ENCODE assay signal across 26 mouse cellular contexts in genomic region chr3:129641621-129642020, GRCm38 (mm10).
DNase-seq lines count a peak whose midpoint lies in the region; TF ChIP-seq lines count a peak whose summit lies in the region.
"Had no signal": no experiment of that assay in that cellular context is flagged by ENCODE, and none has a peak within 500 bp of the region (broad histone marks: within the 10 kb centered on the region; RNA-seq: fewer than 3 reads in every experiment).

No protein-coding gene starts in this region.

- DNase-seq in cerebellum, adult 18-20 months, result peak; percentile 20 to 23
- no peak for DNase-seq in cerebellum, adult 11 months
- peak; percentile 24 to 36 for DNase-seq in left cerebral cortex, adult 2 months (ENCODE audit: extremely low spot score in 1 of 2, low spot score in 2 of 2)
- DNase-seq in left cerebral cortex, postnatal 10 days (ENCODE audit: extremely low spot score in 1 of 2, low spot score in 2 of 2), result no peak
- DNase-seq in right cerebral cortex, postnatal 10 days (ENCODE audit: low spot score in 2 of 2), result peak; percentile 38 to 47
- DNase-seq in right cerebral cortex, postnatal 14 days, result no peak
- DNase-seq in Muller cell, postnatal 12 days (ENCODE audit: inconsistent ontology term), result no peak
- DNase-seq: adrenal gland, postnatal 25 days; cerebellum, postnatal 14 days; forebrain, postnatal 0 days; gastrocnemius, postnatal 25 days; heart, adult 11 months; kidney, adult 18-20 months; kidney, postnatal 25 days; liver, postnatal 0 days; lung, postnatal 36 days; thymus, postnatal 4 days had no signal

- no peak overlapping the region for H3K27ac ChIP-seq in left cerebral cortex, adult 2 months
- H3K27ac ChIP-seq: embryonic facial prominence, embryonic 10.5 days; forebrain, embryonic 12.5 days; heart, embryonic 10.5 days; heart, embryonic 15.5 days; kidney, embryonic 15.5 days; liver, embryonic 12.5 days had no signal

- TF ChIP-seq CTCF in left cerebral cortex, adult 2 months (IDR thresholded peaks at IDR 0.05), result no peak

- intact Hi-C loops in left cerebral cortex, adult 2 months (cut with DNase I), result loop anchor here (5.0 kb wide), 1 partner anchor 49 kb away; no protein-coding TSS in a partner anchor
- intact Hi-C loops in left cerebral cortex, postnatal 10 days (cut with DNase I), result no loop called here

- no peak overlapping the region for H3K4me3 ChIP-seq in left cerebral cortex, adult 2 months
- H3K4me3 ChIP-seq: embryonic facial prominence, embryonic 10.5 days; embryonic facial prominence, embryonic 15.5 days; forebrain, embryonic 12.5 days; heart, embryonic 10.5 days; heart, embryonic 15.5 days; kidney, embryonic 15.5 days; liver, embryonic 12.5 days; megakaryocyte, embryonic 14.5 days; midbrain, embryonic 13.5 days had no signal

Comparison
In these comparisons a context has a peak if more than half of its experiments do, and no peak if none do; other contexts are left out.
1. DNase-seq: peak in cerebellum, adult 18-20 months (2 of 2), left cerebral cortex, adult 2 months (2 of 2) and right cerebral cortex, postnatal 10 days (2 of 2); none in cerebellum, adult 11 months (single experiment), left cerebral cortex, postnatal 10 days (0 of 2), right cerebral cortex, postnatal 14 days (single experiment) and Muller cell, postnatal 12 days (single experiment).